Comparison of ENCODE assay signal across 14 mouse cellular contexts in the genomic region with DNA sequence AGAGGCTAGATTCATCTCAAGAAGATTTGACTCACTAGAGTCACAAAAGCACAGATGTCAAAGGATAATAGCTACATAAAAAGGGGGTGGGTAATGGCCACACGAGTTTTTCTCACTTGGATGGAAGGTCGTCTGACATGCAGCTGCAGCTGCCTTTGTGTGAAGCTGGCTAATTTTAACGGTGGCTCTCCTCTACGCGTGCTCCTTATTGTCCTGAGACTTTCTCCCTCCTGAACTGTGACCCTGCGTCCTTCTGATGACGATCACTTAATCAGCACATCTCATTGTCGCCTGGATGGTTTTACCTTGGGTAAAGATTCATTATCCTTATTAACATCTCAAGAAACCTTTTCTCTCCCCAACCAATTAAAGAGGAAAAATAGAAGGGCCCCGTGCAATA.
A peak's percentile ranks its signal among the peaks of the same experiment; 100 is the strongest.
DNase-seq lines count a peak whose midpoint lies in the region.
"Had no signal": no experiment of that assay in that cellular context is flagged by ENCODE, and none has a peak within 500 bp of the region (broad histone marks: within the 10 kb centered on the region; RNA-seq: fewer than 3 reads in every experiment).

No protein-coding gene starts in this region.

- intact Hi-C loops in heart, postnatal 10 days (cut with DNase I) = no loop called here

- peak; percentile 62 for DNase-seq in heart, adult 11 months
- no peak for DNase-seq in heart, postnatal 10 days
- peak; percentile 52 for DNase-seq in retina, embryonic 14.5 days (ENCODE audit: low spot score)
- no peak for DNase-seq in retina, postnatal 1 day
- DNase-seq: adrenal gland, adult 2 months; adrenal gland, adult 8-10 months; adrenal gland, postnatal 10 days; adrenal gland, postnatal 14 days; adrenal gland, postnatal 25 days; adrenal gland, postnatal 36 days; B cell, adult 2 months; cerebellum, adult 11 months; cerebellum, adult 11-12 months; cerebellum, adult 18-20 months had no signal

Comparison
In these comparisons a context has a peak if more than half of its experiments do, and no peak if none do; other contexts are left out.
1. DNase-seq: peak in heart, adult 11 months (single experiment) and retina, embryonic 14.5 days (single experiment); none in heart, postnatal 10 days (0 of 2) and retina, postnatal 1 day (single experiment).